Mouse (Mus musculus) liver, embryonic 14.5 days (tissue): Measurements from ENCODE around the gene Tubb3. TPM values are rescaled to one million over a fixed set of nuclear protein-coding genes. Genes with fewer than 3 reads are reported as not detected.

Experiments
- ATAC-seq: fragments of 200-750 bp; cut with Nextera tagmentation; 2 replicates; pipeline ENCODE4 v1.8.0; 2017; ENCODE audit warnings: moderate number of reproducible peaks, mild to moderate bottlenecking, moderate library complexity; ENCODE audit not compliant: insufficient read depth
- DNase-seq, 3 experiments: peaks; one replicate each; pipeline ENCODE4 v3.0.0-alpha.2; 2012 to 2013; ENCODE audit warnings: low read depth in 3 of 3, low spot score in 3 of 3
- H3K27ac ChIP-seq: fragments of 300-500 bp; sonication (generic); 2 replicates; pipeline ENCODE4 v1.5.1; 2014; ENCODE audit warnings: moderate library complexity, mild to moderate bottlenecking, control low read depth, inconsistent platforms
- H3K27me3 ChIP-seq: fragments of 300-500 bp; sonication (generic); 2 replicates; pipeline ENCODE4 v1.6.1; 2014; ENCODE audit warnings: mild to moderate bottlenecking, low read length, moderate library complexity; ENCODE audit not compliant: control insufficient read depth, insufficient read depth
- H3K36me3 ChIP-seq: fragments of 300-500 bp; sonication (generic); replicated peaks from 2 replicates; pipeline ENCODE4 v1.6.1; 2014; ENCODE audit warnings: low read depth; ENCODE audit not compliant: control insufficient read depth, insufficient read depth
- H3K4me1 ChIP-seq, 2 experiments: fragments of 200-500 bp in 1 of 2; fragments of 300-500 bp in 1 of 2; sonication (generic) in 1 of 2; replicated peaks; 2 replicates each; pipeline ENCODE4 v1.6.1; 2012 to 2014; ENCODE audit warnings: antibody characterized with exemption in 1 of 2, inconsistent platforms in 1 of 2, low read length in 1 of 2; ENCODE audit not compliant: control insufficient read depth in 2 of 2, insufficient read depth in 2 of 2
- H3K4me2 ChIP-seq: fragments of 300-500 bp; sonication (generic); 2 replicates; pipeline ENCODE4 v1.6.1; 2014; ENCODE audit warnings: low read depth, mild to moderate bottlenecking, control low read depth, moderate library complexity
- H3K4me3 ChIP-seq, 2 experiments: fragments of 200-500 bp in 1 of 2; fragments of 300-500 bp in 1 of 2; sonication (generic) in 1 of 2; 2 replicates each; pipeline ENCODE4 v1.5.1; 2012 to 2014; ENCODE audit warnings: low read depth in 2 of 2, low read length in 2 of 2, mild to moderate bottlenecking in 2 of 2, control low read depth in 1 of 2, inconsistent platforms in 1 of 2, moderate library complexity in 1 of 2; ENCODE audit not compliant: insufficient read depth in 1 of 2
- H3K9ac ChIP-seq: fragments of 300-500 bp; sonication (generic); replicated peaks from 2 replicates; pipeline ENCODE4 v1.6.1; 2014; ENCODE audit warnings: mild to moderate bottlenecking, control low read depth, moderate library complexity
- H3K9me3 ChIP-seq: fragments of 300-500 bp; sonication (generic); 2 replicates; pipeline ENCODE4 v1.6.1; 2016; ENCODE audit warnings: low read length, mixed read lengths; ENCODE audit not compliant: control insufficient read depth
- CTCF ChIP-seq: IDR thresholded peaks from 2 replicates; pipeline ENCODE4 v1.5.1; 2016; ENCODE audit warnings: antibody characterized with exemption, low read depth, control low read depth
- EP300 ChIP-seq: IDR thresholded peaks from 2 replicates; pipeline ENCODE4 v1.6.1; 2016; ENCODE audit warnings: antibody characterized with exemption, low read depth
- WGBS: fragments of 180-500 bp; shearing (Covaris S2); extraction: QIAGEN DNeasy Blood & Tissue Kit; methylation state at CpG from one replicate; pipeline ENCODE4 v1.1.7; 2014; ENCODE audit not compliant: insufficient replicate concordance; 5-methylcytosine and 5-hydroxymethylcytosine counted together
- polyA plus RNA-seq, 2 experiments: library from polyadenylated mRNA; depleted of rRNA in 1 of 2; stranded (reverse) in 1 of 2; unstranded in 1 of 2; fragments of >200 nt; fragmentation: Nextera tagmentation in 1 of 2; extraction: Ambion mirVana in 1 of 2; gene quantifications; 2 replicates each; pipeline versions ENCODE4 v1.2.1 to v1.2.3; 2012 to 2014

Gene Tubb3
- polyA plus RNA-seq, 2 experiments = 0.42 to 0.70 TPM

DNA sequence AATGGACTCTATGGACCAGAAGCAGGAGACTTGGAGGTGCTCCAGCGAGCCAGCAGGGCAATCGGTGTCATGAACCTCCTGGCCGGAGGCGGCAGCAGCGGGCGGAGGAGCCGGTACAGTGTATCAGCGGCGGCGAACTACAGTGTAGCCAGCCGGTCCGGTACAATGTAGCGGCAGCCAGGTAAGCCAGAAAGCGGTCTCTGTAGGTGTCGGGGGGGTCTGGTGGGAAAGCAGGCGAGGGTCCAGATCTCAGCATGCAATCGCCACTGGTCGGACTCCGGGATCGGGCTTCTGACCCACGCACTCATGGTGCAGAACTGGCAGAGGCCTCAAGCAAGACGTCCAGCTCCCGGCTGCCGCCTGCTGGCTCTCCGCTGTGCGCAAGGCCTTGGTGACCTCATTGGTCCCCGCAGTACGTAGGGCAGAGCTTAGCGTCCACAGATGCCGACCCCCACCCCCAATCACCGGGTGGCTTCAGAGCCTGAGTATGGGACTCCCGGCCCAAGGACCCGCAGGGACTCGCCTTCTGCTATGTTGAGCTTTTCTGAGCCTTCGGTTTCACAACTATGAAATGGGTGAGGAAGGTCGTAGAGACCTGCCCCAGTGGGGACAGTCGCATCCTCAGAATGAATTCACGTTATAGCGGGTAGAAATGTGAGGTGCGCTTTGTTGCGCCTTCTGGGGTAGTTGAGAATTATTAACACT lies 31.8 kb downstream of the Tubb3 start:
- Histone ChIP-seq H3K9me3 (no peaks in the 10 kb centered on the region), H3K4me3 (peak overlapping the region; percentile 72 to 85), H3K36me3 (no peaks in the 10 kb centered on the region), H3K9ac (peak overlapping the region; percentile 69), H3K4me1 (peaks cover 4 to 10% of the 10 kb centered on the region in 2 experiments; a peak in 3 of 4 replicates), H3K27me3 (no peaks in the 10 kb centered on the region), H3K4me2 (peak overlapping the region; percentile 81), H3K27ac (no peak overlapping the region)
- WGBS = 1% methylated on average over 41 of the region's 41 CpGs
- no peak for TF ChIP-seq EP300
- TF ChIP-seq CTCF = peak; percentile 82
- DNase-seq (peak; percentile 68 to 75 (median 72)), ATAC-seq (peak; percentile 93)

DNA sequence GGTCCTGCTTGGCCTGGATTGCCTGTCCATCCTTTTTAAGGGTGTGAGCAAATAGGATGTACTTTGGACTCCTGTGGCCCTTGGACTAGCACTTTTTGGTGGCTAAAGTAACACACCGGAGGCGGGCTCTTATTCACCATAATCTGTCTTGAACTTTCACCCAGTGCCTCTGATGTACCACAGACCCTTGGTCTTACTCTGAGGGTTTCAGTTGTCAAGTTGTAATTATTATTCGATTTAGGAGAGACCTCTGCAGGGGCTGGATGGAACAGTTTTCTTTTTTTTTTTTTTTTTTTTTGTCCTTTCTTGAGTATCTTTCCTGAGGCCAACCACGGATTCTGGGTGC lies 32.3 kb downstream of the Tubb3 start:
- Histone ChIP-seq H3K27ac (no peak overlapping the region), H3K4me3 (peak overlapping the region; percentile 72 to 85), H3K9me3 (no peaks in the 10 kb centered on the region), H3K4me2 (peak overlapping the region; percentile 81), H3K27me3 (no peaks in the 10 kb centered on the region), H3K9ac (peak overlapping the region; percentile 69), H3K4me1 (peaks cover 4 to 10% of the 10 kb centered on the region in 2 experiments; a peak in 3 of 4 replicates), H3K36me3 (no peaks in the 10 kb centered on the region)
- no peak for ATAC-seq
- WGBS = 19% methylated on average over 4 of the region's 4 CpGs
- no peak for DNase-seq
- no peak for TF ChIP-seq CTCF
- TF ChIP-seq EP300 = no peak

DNA sequence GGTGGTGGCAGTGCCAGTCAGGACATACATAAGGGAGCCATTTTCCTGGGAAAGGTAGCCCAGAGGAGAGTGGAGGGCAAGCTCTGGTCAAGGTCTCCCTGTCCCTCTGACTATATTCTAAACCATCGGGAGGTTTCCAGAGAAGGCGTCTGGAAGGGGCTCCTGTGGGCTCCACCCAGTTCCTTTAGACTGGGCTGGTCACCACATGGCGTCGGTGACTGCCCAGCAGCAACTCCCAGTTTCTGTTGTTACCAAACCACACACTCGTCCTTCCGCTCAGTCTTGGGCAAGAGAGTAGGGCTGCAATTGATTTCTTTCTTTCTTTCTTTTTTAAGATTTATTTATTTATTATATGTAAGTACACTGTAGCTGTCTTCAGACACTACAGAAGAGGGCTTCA lies 32.9 kb downstream of the Tubb3 start:
- no peak for ATAC-seq
- Histone ChIP-seq H3K9ac (no peak overlapping the region), H3K27ac (no peak overlapping the region), H3K4me3 (no peak overlapping the region), H3K27me3 (no peaks in the 10 kb centered on the region), H3K4me2 (peak overlapping the region; percentile 81), H3K4me1 (peaks cover 4 to 11% of the 10 kb centered on the region in 2 experiments; a peak in 3 of 4 replicates), H3K36me3 (no peaks in the 10 kb centered on the region), H3K9me3 (no peaks in the 10 kb centered on the region)
- 54% methylated on average over 6 of the region's 6 CpGs for WGBS
- no peak for TF ChIP-seq EP300
- TF ChIP-seq CTCF = no peak
- DNase-seq = no peak

DNA sequence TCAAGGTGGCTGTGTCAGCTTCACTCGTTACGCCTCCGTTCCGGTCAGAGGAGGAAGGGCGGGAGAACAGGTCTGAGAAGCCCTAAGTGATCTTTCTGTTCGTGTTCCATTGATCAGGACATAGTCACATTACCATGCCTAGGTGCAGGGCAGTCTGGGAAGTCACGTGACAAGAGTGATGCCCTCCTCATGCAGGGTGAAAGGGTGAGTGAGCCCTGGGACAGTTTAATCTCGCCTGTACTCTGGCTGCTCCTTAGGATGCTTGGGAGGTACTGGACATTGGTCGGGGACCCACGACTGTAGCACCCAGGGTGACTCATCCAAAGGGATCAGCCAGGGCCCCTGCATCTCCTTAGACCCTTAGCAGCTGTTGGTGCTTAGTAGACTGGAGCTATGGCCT lies 34.8 kb downstream of the Tubb3 start:
- H3K36me3 ChIP-seq = no peaks in the 10 kb centered on the region
- H3K4me3 ChIP-seq = no peak overlapping the region
- no peaks in the 10 kb centered on the region for H3K9me3 ChIP-seq
- H3K9ac ChIP-seq = no peak overlapping the region
- no peak overlapping the region for H3K4me2 ChIP-seq
- no peak overlapping the region for H3K27ac ChIP-seq
- TF ChIP-seq EP300 (no peak), CTCF (no peak)
- peaks cover 4 to 15% of the 10 kb centered on the region in 2 experiments; a peak in 3 of 4 replicates for H3K4me1 ChIP-seq
- ATAC-seq (no peak), DNase-seq (no peak)
- H3K27me3 ChIP-seq = no peaks in the 10 kb centered on the region
- WGBS = 67% methylated on average over 10 of the region's 10 CpGs

DNA sequence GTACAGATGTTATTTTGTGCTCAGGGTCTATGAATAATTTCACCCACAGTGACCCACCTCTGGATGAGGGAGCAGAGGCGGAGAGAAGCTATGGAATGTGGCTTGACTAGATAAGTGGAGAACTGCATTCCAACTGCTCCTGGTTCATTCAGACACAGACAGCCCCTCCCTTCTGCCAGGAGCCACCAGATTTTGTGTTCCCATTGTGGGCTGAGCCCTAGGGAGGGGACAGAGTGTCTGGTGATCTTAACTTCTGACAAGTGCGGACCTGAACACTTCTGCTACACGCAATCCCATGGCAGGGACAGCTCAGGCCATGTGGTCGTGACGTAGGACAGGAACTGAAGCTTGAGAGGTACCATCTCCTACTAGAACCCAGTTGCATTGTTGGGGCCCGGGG lies 35.6 kb downstream of the Tubb3 start:
- no peak for TF ChIP-seq EP300
- TF ChIP-seq CTCF = no peak
- Histone ChIP-seq H3K4me2 (no peak overlapping the region), H3K4me3 (no peak overlapping the region), H3K36me3 (no peaks in the 10 kb centered on the region), H3K27ac (no peak overlapping the region), H3K9me3 (no peaks in the 10 kb centered on the region), H3K27me3 (no peaks in the 10 kb centered on the region), H3K4me1 (peaks cover 4 to 17% of the 10 kb centered on the region in 2 experiments; a peak in 3 of 4 replicates), H3K9ac (no peak overlapping the region)
- 72% methylated on average over 6 of the region's 6 CpGs for WGBS
- ATAC-seq (no peak), DNase-seq (no peak)
